Mouse (Mus musculus): ENCODE measurements at regions not wholly inside any gene's neighbourhood (a gene's known extent, or its start where the extent isn't known, plus 50 kb on each side); places are given as distances from the start of the nearest gene placed in this dataset.

GRCm38 (mm10) chr1:168068003-168068919, 363.8 kb downstream of the Pbx1 start:
- TF ChIP-seq CTCF (IDR thresholded peaks at IDR 0.05) (no peak), POLR2A (IDR thresholded peaks at IDR 0.05; ENCODE audit: insufficient read depth, low read depth, low read length) (no peak), EP300 (IDR thresholded peaks at IDR 0.05; ENCODE audit: insufficient read depth, low read depth, low read length) (no peak)
